Mouse (Mus musculus) lung, adult 2 months (tissue): ENCODE measurements around the gene Cmklr1.

Source experiments
- CTCF ChIP-seq: fragments of 200-500 bp; IDR thresholded peaks from 2 replicates; pipeline ENCODE4 v1.5.1; 2011; ENCODE audit warnings: mild to moderate bottlenecking, low read length, control low read depth; ENCODE audit not compliant: insufficient read depth
- POLR2A ChIP-seq: fragments of 200-500 bp; IDR thresholded peaks from 2 replicates; pipeline ENCODE4 v1.6.1; 2011; ENCODE audit warnings: low read depth, mild to moderate bottlenecking, control low read depth, low read length, borderline replicate concordance; ENCODE audit errors: extremely low read depth

DNA sequence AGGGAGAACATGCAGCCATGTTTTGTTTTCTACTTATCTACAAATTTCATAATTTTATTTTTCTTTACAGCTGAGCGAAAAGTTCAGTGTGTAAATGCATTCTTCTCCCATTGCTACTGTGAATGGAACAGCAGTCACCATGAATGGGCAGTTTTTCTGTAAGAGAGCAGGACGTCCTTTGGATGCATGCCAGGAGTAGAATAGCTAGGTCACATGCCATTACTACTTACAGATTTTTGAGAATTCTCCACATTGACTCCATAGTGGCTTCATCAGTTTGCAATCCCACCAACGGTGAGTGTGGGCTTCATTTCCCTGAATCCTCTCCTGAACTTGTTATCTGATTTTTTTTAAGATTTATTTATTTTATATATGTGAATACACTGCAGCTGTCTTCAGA is 19.9 kb upstream of the Cmklr1 start:
- TF ChIP-seq POLR2A (no peak), CTCF (no peak)
